Mouse (Mus musculus) liver, embryonic 14.5 days (tissue): ENCODE data around the gene Rock2. TPM values are rescaled to one million over a fixed set of nuclear protein-coding genes. Genes with fewer than 3 reads are reported as not detected.

ENCODE experiments used
- ATAC-seq: fragments of 200-750 bp; cut with Nextera tagmentation; 2 replicates; pipeline ENCODE4 v1.8.0; 2017; ENCODE audit warnings: moderate number of reproducible peaks, mild to moderate bottlenecking, moderate library complexity; ENCODE audit not compliant: insufficient read depth
- DNase-seq, 3 experiments: peaks; one replicate each; pipeline ENCODE4 v3.0.0-alpha.2; 2012 to 2013; ENCODE audit warnings: low read depth in 3 of 3, low spot score in 3 of 3
- H3K27ac ChIP-seq: fragments of 300-500 bp; sonication (generic); 2 replicates; pipeline ENCODE4 v1.5.1; 2014; ENCODE audit warnings: moderate library complexity, mild to moderate bottlenecking, control low read depth, inconsistent platforms
- H3K27me3 ChIP-seq: fragments of 300-500 bp; sonication (generic); 2 replicates; pipeline ENCODE4 v1.6.1; 2014; ENCODE audit warnings: mild to moderate bottlenecking, low read length, moderate library complexity; ENCODE audit not compliant: control insufficient read depth, insufficient read depth
- H3K36me3 ChIP-seq: fragments of 300-500 bp; sonication (generic); replicated peaks from 2 replicates; pipeline ENCODE4 v1.6.1; 2014; ENCODE audit warnings: low read depth; ENCODE audit not compliant: control insufficient read depth, insufficient read depth
- H3K4me1 ChIP-seq, 2 experiments: fragments of 200-500 bp in 1 of 2; fragments of 300-500 bp in 1 of 2; sonication (generic) in 1 of 2; replicated peaks; 2 replicates each; pipeline ENCODE4 v1.6.1; 2012 to 2014; ENCODE audit warnings: antibody characterized with exemption in 1 of 2, inconsistent platforms in 1 of 2, low read length in 1 of 2; ENCODE audit not compliant: control insufficient read depth in 2 of 2, insufficient read depth in 2 of 2
- H3K4me2 ChIP-seq: fragments of 300-500 bp; sonication (generic); 2 replicates; pipeline ENCODE4 v1.6.1; 2014; ENCODE audit warnings: low read depth, mild to moderate bottlenecking, control low read depth, moderate library complexity
- H3K4me3 ChIP-seq, 2 experiments: fragments of 200-500 bp in 1 of 2; fragments of 300-500 bp in 1 of 2; sonication (generic) in 1 of 2; 2 replicates each; pipeline ENCODE4 v1.5.1; 2012 to 2014; ENCODE audit warnings: low read depth in 2 of 2, low read length in 2 of 2, mild to moderate bottlenecking in 2 of 2, control low read depth in 1 of 2, inconsistent platforms in 1 of 2, moderate library complexity in 1 of 2; ENCODE audit not compliant: insufficient read depth in 1 of 2
- H3K9ac ChIP-seq: fragments of 300-500 bp; sonication (generic); replicated peaks from 2 replicates; pipeline ENCODE4 v1.6.1; 2014; ENCODE audit warnings: mild to moderate bottlenecking, control low read depth, moderate library complexity
- H3K9me3 ChIP-seq: fragments of 300-500 bp; sonication (generic); 2 replicates; pipeline ENCODE4 v1.6.1; 2016; ENCODE audit warnings: low read length, mixed read lengths; ENCODE audit not compliant: control insufficient read depth
- CTCF ChIP-seq: IDR thresholded peaks from 2 replicates; pipeline ENCODE4 v1.5.1; 2016; ENCODE audit warnings: antibody characterized with exemption, low read depth, control low read depth
- EP300 ChIP-seq: IDR thresholded peaks from 2 replicates; pipeline ENCODE4 v1.6.1; 2016; ENCODE audit warnings: antibody characterized with exemption, low read depth
- WGBS: fragments of 180-500 bp; shearing (Covaris S2); extraction: QIAGEN DNeasy Blood & Tissue Kit; methylation state at CpG from one replicate; pipeline ENCODE4 v1.1.7; 2014; ENCODE audit not compliant: insufficient replicate concordance; 5-methylcytosine and 5-hydroxymethylcytosine counted together
- polyA plus RNA-seq, 2 experiments: library from polyadenylated mRNA; depleted of rRNA in 1 of 2; stranded (reverse) in 1 of 2; unstranded in 1 of 2; fragments of >200 nt; fragmentation: Nextera tagmentation in 1 of 2; extraction: Ambion mirVana in 1 of 2; gene quantifications; 2 replicates each; pipeline versions ENCODE4 v1.2.1 to v1.2.3; 2012 to 2014

The Rock2 gene
- polyA plus RNA-seq, 2 experiments = 5.1 to 5.7 TPM

- Histone ChIP-seq H3K4me2 (no peak overlapping the region), H3K27me3 (no peaks in the 10 kb centered on the region), H3K4me1 (peaks cover 0 to 44% of the 10 kb centered on the region in 2 experiments; a peak in 3 of 4 replicates), H3K9me3 (no peaks in the 10 kb centered on the region), H3K27ac (no peak overlapping the region), H3K9ac (no peak overlapping the region), H3K36me3 (no peaks in the 10 kb centered on the region), H3K4me3 (no peak overlapping the region)
- DNase-seq = peak in 1 of 3 experiments; percentile 24
- peak; percentile 27; the same call in 1 of the 2 replicates for ATAC-seq
- no peak for TF ChIP-seq CTCF
- no peak for TF ChIP-seq EP300
- WGBS = 4% methylated on average over 4 of the region's 4 CpGs
Measured at GRCm38 (mm10) chr12:16875269-16875668, 19.4 kb upstream of the Rock2 start.

DNA sequence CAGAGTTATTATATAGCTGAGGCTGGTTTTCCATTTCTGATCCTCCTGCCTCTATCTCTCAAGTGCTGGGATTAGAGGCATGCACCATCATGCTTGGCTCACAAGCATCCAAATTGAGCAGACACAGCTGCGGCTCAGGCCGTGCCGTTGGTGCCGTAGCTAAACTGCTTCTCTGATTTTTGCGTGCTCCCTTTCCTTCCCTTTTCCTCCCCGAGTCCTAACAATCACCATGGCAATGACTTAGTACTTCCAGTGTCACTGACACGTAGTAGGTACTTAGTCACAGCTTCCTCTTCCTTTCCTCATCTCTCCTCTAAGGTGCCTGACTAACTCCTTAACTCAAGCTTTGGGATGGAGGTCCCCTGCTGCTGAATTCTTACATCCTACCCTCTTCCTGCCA, 19.0 kb upstream of the Rock2 start:
- Histone ChIP-seq H3K9ac (no peak overlapping the region), H3K4me2 (no peak overlapping the region), H3K4me3 (no peak overlapping the region), H3K27ac (no peak overlapping the region), H3K4me1 (peaks cover 0 to 41% of the 10 kb centered on the region in 2 experiments; a peak in 3 of 4 replicates), H3K36me3 (no peaks in the 10 kb centered on the region), H3K9me3 (no peaks in the 10 kb centered on the region), H3K27me3 (no peaks in the 10 kb centered on the region)
- ATAC-seq (no peak), DNase-seq (no peak)
- TF ChIP-seq EP300 (no peak), CTCF (no peak)
- WGBS = 22% methylated on average over 7 of the region's 7 CpGs

DNA sequence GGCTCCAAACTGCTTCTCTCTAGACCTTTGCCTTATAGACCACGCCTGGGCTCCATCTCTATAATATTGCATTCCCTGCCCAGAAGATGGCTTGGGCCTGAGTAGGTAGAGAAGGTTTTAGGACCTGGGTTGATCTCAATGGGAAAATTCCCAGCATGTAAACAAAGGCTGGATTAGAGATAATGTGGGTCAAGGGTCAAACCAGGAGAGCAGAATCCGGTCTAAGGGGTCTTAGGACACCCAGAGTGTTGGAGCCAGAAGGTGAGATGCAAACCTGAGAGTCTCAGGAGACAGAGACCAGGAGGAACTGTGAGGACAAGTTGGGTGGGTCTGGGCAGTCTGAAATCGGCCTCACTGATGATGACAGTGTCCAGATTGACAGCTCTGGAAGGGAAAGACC, 18.0 kb upstream of the Rock2 start:
- ATAC-seq = no peak
- H3K4me1 ChIP-seq = peaks cover 0 to 39% of the 10 kb centered on the region in 2 experiments; a peak in 3 of 4 replicates
- no peak for DNase-seq

DNA sequence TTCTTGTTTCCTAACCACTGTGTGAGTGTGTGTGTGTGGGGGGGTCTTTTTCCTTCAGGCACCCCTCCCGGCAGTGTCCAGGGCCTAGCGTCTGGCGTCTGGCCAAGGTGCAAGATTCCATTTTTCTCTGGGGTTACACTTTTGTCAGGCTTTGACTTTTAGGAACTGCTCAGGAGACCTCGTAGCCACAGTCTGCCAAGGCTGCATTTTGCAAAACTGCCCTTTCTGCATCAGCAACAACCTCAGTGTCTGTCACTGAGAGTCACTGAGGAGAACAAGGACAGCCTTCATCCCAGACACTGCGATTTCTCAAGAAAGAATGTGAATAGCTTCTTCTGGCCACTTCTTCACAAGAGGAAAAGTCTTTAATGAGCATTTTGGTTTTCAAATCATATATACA, 17.6 kb upstream of the Rock2 start:
- Histone ChIP-seq H3K9ac (no peak overlapping the region), H3K27me3 (no peaks in the 10 kb centered on the region), H3K9me3 (no peaks in the 10 kb centered on the region), H3K4me2 (no peak overlapping the region), H3K36me3 (no peaks in the 10 kb centered on the region), H3K4me1 (peaks cover 0 to 39% of the 10 kb centered on the region in 2 experiments; a peak in 3 of 4 replicates), H3K4me3 (no peak overlapping the region), H3K27ac (no peak overlapping the region)
- 44% methylated on average over 5 of the region's 5 CpGs for WGBS
- ATAC-seq = no peak
- TF ChIP-seq CTCF = no peak
- no peak for TF ChIP-seq EP300
- DNase-seq = no peak

More for the DNA sequence above, 18.0 kb upstream of the Rock2 start:
- Histone ChIP-seq H3K27ac (no peak overlapping the region), H3K9ac (no peak overlapping the region), H3K9me3 (no peaks in the 10 kb centered on the region), H3K36me3 (no peaks in the 10 kb centered on the region), H3K4me3 (no peak overlapping the region), H3K4me2 (no peak overlapping the region), H3K27me3 (no peaks in the 10 kb centered on the region)
- 31% methylated on average over 3 of the region's 3 CpGs for WGBS
- TF ChIP-seq EP300 = no peak
- no peak for TF ChIP-seq CTCF

DNA sequence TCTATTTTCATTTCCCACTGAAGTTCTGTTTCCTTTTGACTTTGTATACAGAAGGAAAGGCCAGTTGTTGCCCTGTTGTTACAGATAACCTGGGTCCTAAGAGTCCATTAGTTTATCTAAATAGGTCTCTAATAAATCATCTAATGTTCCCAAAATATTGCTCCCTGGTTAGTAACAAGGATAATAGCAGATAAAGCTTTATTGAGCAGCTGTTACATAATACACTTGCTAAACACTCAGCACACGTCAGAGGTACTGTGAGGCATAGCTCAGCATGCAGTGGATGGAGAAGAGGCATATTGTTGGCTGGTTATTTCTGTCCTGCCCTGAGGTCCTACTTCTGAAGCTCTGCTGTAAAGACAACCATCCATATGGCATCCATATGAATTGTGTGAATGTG, 17.0 kb upstream of the Rock2 start:
- H3K27me3 ChIP-seq = no peaks in the 10 kb centered on the region
- no peak overlapping the region for H3K4me3 ChIP-seq
- H3K9me3 ChIP-seq = no peaks in the 10 kb centered on the region
- ATAC-seq (no peak), DNase-seq (no peak)
- no peak overlapping the region for H3K27ac ChIP-seq
- no peaks in the 10 kb centered on the region for H3K36me3 ChIP-seq
- TF ChIP-seq EP300 (no peak), CTCF (no peak)
- WGBS = 14% methylated on average over 1 of the region's 1 CpGs
- peaks cover 0 to 39% of the 10 kb centered on the region in 2 experiments; a peak in 3 of 4 replicates for H3K4me1 ChIP-seq
- no peak overlapping the region for H3K4me2 ChIP-seq
- no peak overlapping the region for H3K9ac ChIP-seq
